Mouse (Mus musculus) embryonic fibroblast, embryonic 13.5 days (primary cell): ENCODE measurements around the gene Lsm14a. TPM values are rescaled to one million over a fixed set of nuclear protein-coding genes. Genes with fewer than 3 reads are reported as not detected.
A peak's percentile ranks its signal among the peaks of the same experiment; 100 is the strongest.

Source experiments
- H3K27ac ChIP-seq: 2 replicates; pipeline ENCODE4 v1.5.1; 2012; ENCODE audit warnings: low read length, control low read depth, inconsistent platforms; ENCODE audit not compliant: insufficient read depth
- H3K4me1 ChIP-seq: 2 replicates; pipeline ENCODE4 v1.6.1; 2011; ENCODE audit warnings: low read length; ENCODE audit not compliant: control insufficient read depth, insufficient read depth
- H3K4me3 ChIP-seq: 2 replicates; pipeline ENCODE4 v1.5.1; 2011; ENCODE audit warnings: mild to moderate bottlenecking, control low read depth, low read length; ENCODE audit not compliant: insufficient read depth
- CTCF ChIP-seq: IDR thresholded peaks from 2 replicates; pipeline ENCODE4 v1.5.1; 2011; ENCODE audit warnings: mild to moderate bottlenecking, control low read depth, low read length, moderate library complexity, borderline replicate concordance; ENCODE audit not compliant: insufficient read depth
- POLR2A ChIP-seq: IDR thresholded peaks from 2 replicates; pipeline ENCODE4 v1.6.1; 2011; ENCODE audit warnings: low read depth, mild to moderate bottlenecking, control low read depth, low read length, moderate library complexity
- polyA plus RNA-seq: library from polyadenylated mRNA; stranded (reverse); fragments of >200 nt; gene quantifications from 2 replicates; pipeline ENCODE4 v1.2.4, GENCODE M21; 2011; ENCODE audit warnings: low read depth; ENCODE audit not compliant: missing spikeins, insufficient read length

Gene Lsm14a
- polyA plus RNA-seq, 1 experiment: 166 TPM

DNA sequence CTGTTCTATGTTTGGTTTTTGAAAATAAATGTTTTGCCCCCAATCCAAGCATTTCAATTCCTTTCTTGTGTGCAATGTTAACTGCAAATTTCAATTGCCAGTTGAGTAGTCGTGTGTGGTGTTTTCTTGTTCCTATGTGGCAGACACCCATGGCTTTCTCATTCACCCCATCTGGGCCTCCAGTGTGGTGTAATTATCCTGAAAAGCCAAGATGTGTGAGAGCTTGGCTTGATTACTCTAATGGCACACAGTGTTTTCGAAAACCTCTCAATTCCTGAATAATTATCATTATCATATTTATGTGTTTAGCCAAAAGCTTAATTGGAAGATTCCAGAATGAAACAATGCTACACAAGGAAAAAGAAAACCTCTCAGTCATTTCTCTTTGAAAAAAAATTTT is 976 bp upstream of the Lsm14a start:
- H3K4me1 ChIP-seq: peaks cover 3% of the 10 kb centered on the region; the same call in 1 of the 2 replicates
- no peak for TF ChIP-seq CTCF
- H3K27ac ChIP-seq: no peak overlapping the region
- no peak overlapping the region for H3K4me3 ChIP-seq

DNA sequence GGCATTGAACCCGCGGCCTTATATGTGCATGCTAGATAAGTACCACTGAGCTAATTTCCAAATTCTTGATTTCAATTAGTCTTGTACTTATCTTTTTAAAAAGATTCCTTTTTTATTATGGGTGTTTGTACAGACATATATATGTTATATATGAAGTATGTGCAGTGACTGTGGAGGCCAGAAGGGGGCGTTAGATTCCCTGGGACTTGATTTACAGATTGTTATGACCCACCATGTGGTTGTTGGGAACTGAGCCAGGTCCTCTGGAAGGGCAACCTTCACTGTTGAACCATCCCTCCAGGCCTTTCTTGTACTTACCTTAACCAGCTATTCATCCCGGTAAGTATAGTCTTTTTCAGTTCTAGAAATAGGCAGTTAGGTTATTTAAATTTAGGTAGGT is 780 bp downstream of the Lsm14a start:
- no peak overlapping the region for H3K4me3 ChIP-seq
- peaks cover 3% of the 10 kb centered on the region; the same call in 1 of the 2 replicates for H3K4me1 ChIP-seq
- no peak for TF ChIP-seq POLR2A
- no peak for TF ChIP-seq CTCF
- no peak overlapping the region for H3K27ac ChIP-seq

DNA sequence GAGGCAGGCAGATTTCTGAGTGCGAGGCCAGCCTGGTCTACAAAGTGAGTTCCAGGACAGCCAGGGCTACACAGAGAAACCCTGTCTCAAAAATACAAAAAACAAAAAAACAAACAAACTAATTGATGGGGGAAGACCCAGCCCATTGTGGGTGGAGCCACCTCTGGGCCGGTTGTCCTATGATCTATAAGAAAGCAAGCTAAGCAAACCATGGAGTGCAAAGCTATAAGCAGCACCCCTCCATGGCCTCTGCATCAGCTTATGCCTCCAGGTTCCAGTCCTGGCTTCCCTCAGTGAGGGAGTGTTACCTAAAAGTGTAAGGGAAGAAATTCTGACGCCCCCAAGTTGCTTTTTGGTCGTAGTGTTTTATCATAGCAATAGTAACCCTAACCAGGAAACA is 1.4 kb downstream of the Lsm14a start:
- Histone ChIP-seq H3K4me1 (peaks cover 4% of the 10 kb centered on the region), H3K27ac (peak overlapping the region; percentile 99; the same call in 1 of the 2 replicates), H3K4me3 (no peak overlapping the region)
- TF ChIP-seq POLR2A: no peak
- TF ChIP-seq CTCF: no peak

DNA sequence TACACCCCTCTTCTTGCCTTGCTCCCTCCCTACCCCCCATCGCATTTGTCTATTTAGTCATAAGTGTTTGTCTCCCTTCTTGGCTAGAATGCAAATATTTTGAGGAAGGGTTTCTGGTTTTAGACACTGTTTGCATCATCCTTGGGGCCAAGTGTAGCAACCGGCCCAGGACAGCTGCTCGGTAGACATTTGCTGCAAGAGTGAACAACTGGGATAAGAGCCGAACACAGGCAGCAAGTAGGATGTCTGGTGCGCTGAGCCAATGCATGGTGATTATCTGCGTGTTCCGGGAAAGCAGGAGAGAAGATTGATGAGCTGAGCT is 2.3 kb downstream of the Lsm14a start:
- Histone ChIP-seq H3K27ac (peak overlapping the region; percentile 99), H3K4me1 (peaks cover 5% of the 10 kb centered on the region), H3K4me3 (peak overlapping the region; percentile 98)
- TF ChIP-seq POLR2A (0 out of 2 replicates have a peak, but pooled peaks have one; percentile 49), CTCF (no peak)

DNA sequence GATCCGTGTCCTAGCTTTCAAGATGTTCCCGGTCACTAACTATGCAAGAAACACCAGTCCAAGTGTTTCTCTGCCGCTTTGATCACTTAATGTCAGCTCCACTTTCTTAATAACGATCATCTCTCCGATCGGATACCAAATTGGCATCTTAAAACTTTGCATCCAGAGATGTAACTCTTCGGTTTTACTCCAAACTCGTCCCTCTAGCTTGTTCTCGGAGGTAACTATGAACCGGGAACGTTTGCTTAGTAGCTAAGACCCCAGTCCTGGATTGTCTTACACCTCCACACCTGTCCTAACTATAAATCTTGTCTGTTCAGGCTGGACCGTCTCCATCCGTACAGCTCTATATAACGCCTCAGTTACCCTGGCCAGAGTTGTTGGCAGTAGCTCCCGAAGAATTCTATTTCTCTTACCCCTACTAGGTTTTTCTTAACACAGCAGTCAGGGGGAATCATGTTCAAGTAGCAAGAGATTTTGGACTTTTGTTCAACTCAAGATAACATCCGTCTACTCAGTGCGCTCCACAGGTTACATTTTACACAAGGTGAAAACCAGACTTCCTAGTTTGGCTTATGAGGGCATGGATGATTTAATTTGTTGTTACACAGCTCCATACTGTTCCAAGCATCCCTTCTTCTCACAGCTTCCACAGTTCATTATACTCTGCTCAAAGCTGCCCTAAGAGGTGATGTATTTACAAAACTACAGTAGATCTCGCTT is 2.8 kb downstream of the Lsm14a start:
- H3K27ac ChIP-seq: peak overlapping the region; percentile 99
- no peak for TF ChIP-seq CTCF
- no peak; the same call in none of the 2 replicates for TF ChIP-seq POLR2A
- peaks cover 5% of the 10 kb centered on the region for H3K4me1 ChIP-seq
- peak overlapping the region; percentile 98 for H3K4me3 ChIP-seq

DNA sequence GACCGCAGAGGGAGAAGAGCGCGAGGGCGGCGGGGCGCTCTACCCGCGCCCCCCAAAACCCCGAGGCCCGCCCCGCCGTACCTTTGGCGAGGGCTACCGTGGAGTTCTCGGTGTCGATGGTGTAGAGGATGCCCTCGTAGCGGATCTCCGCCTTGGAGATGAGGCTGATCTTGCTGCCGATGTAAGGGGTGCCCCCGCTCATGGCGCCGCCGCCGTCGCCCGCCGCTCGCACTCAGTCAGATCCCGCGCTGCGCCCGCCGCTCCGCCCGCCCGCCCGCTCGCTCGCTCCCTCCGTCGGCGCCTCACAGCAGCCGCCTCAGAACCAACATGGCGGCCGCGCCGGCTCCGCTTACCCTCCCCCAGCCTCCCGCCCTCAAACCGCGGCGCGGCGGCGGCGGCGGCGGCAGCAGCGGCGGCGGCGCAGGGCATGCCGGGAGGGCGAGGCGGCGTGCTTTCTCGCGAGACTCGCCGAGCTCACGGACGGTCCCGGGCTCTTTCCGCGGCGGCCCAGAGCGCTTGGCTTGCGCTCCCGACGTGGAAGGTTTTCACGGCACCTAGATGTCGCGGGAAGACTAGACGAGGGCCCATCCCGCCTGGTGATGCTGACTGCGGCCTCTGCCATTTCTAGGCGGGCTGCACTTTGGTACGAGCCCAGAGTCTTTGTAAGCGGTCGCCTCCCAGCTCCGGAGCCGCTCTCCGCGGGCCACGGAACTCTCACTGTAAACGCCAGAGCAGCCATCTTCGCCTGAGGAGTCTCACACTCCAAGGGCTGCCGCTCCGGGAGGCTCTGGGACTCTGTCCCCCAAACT is 3.6 kb downstream of the Lsm14a start:
- peaks cover 5% of the 10 kb centered on the region for H3K4me1 ChIP-seq
- peak overlapping the region; percentile 99 for H3K27ac ChIP-seq
- TF ChIP-seq POLR2A (peak; percentile 98), CTCF (no peak)
- H3K4me3 ChIP-seq: peak overlapping the region; percentile 98

DNA sequence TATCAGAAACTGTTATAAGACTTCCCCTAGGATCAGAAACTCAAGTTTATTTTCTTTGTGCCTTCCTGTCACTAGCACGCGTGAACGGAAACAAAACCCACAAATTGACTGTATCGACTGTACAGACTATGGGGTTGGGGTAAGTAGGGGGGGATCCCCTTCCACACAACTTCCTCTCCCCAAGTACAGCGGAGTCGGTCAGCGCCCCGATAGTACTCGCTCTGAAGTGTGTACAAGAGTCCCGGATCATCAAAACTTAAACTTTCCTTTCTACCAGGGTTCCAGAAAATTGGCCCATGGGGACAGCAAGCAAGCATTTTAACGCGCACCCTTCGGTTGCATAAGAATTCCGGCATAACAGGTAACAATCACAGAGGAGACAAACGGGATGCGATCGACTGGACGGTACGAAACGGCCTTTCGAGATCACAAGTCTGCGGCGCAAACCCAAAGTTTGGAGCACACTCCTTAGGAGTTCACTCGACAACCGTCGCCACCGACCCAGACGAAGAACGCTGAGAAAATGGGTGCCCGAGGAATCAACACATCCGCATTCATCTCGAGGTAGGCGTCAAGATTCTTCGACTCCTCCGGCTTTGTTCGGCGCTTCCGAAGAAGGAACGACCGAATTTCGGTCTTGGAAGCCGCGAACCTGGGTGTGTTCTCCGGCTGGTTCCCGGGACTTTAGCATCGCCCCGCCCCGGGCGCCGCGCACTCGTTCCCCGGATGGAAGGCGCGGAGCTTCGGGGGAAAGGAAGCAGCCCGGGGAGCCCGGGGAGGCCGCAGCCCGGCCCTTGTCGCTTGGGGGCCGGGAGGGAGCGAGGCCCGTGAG is 4.5 kb downstream of the Lsm14a start:
- H3K27ac ChIP-seq: peak overlapping the region; percentile 88

DNA sequence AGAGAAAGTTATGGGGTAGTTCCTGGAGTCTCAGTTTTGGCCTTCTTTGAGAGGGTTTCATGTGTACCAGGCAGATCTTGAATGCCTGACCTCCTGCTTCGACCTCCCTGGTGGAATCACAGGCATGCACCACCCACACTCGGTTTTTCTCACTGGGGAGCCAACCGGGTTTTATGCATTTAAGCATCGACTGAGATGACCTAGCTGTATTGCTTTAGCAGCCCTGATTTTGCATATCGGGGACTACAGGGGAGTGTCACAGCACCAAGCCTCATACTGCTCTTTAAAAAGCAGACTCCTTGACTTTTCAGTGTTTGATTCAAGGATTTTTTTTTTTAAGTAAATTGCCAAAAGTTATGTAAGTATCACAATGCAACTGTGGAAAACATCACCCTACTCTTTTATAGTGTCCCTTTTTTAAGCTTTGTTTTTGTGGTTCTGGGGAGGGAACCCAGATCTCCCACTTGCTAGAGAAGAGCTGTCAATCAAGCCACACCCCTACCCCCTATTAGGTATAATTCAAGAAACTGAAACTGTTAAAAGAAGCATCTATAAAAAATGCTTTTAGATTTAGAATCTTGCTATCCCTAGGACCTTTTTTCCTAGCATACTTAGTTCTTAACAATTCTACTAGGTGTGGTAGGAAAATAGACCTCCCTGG is 5.2 kb downstream of the Lsm14a start:
- Histone ChIP-seq H3K4me1 (peaks cover 5% of the 10 kb centered on the region), H3K27ac (peak overlapping the region; percentile 88; the same call in 1 of the 2 replicates), H3K4me3 (peak overlapping the region; percentile 89)
- TF ChIP-seq POLR2A: 0 out of 2 replicates have a peak, but pooled peaks have one; percentile 28
- no peak for TF ChIP-seq CTCF

More for the DNA sequence above, 4.5 kb downstream of the Lsm14a start:
- Histone ChIP-seq H3K4me1 (peaks cover 5% of the 10 kb centered on the region), H3K4me3 (peak overlapping the region; percentile 89)
- no peak for TF ChIP-seq POLR2A
- no peak for TF ChIP-seq CTCF

DNA sequence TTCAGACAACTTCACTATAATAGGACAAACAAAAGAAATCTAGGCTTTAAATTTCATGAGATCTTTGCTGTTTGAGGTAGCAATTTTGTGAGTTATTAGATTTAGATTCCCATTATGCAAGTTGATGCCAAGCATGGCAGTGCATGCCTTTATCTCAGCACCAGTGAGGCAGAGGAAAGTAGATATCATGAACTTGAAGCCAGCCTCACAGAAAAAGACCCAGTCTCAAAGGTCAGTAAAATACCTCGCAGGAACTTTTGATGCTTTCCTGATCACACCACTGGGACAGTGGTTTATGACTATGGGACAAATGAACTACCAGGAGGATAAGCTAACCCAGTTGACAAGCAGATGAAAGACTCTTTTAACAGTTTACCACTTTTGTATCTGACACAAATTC is 10.3 kb downstream of the Lsm14a start:
- TF ChIP-seq CTCF (no peak), POLR2A (no peak)

More for the DNA sequence above, 10.3 kb downstream of the Lsm14a start:
- H3K27ac ChIP-seq: no peak overlapping the region
- no peak overlapping the region for H3K4me3 ChIP-seq
- H3K4me1 ChIP-seq: peaks cover 2% of the 10 kb centered on the region; the same call in 1 of the 2 replicates
